Mouse (Mus musculus) lung, adult 2 months (tissue): Measurements from ENCODE around the gene Maob.

Experiments used
- CTCF ChIP-seq: fragments of 200-500 bp; IDR thresholded peaks from 2 replicates; pipeline ENCODE4 v1.5.1; 2011; ENCODE audit warnings: mild to moderate bottlenecking, low read length, control low read depth; ENCODE audit not compliant: insufficient read depth
- POLR2A ChIP-seq: fragments of 200-500 bp; IDR thresholded peaks from 2 replicates; pipeline ENCODE4 v1.6.1; 2011; ENCODE audit warnings: low read depth, mild to moderate bottlenecking, control low read depth, low read length, borderline replicate concordance; ENCODE audit errors: extremely low read depth

DNA sequence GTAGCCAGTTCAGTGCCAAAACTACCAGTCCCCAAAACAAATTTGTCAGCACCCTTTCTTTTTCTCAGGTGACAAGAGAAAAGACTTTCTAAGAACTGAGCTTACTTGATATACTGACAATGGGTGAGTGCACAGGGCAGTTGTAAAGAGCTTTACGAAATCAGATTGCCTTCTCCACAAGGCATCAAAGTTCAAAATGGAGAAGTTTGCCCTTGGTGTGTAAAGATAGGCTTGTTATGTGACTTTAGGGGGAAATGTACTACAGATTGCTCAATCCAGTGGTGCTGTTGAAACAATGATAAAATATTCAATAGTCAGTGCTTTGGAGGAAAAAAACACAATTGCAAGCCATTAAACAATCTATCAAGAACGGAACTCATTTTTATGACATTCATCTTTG lies 24.3 kb upstream of the Maob start:
- TF ChIP-seq POLR2A (no peak), CTCF (no peak)
